Mouse (Mus musculus): ENCODE measurements around the gene Gm28269. TPM values are rescaled to one million over a fixed set of nuclear protein-coding genes. Genes with fewer than 3 reads are reported as not detected.

Gm28269 gene
- not detected for polyA plus RNA-seq (2015; fragmentation: Illumina TruSeq; extraction: RNeasy Lipid Tissue Mini Kit (QIAGEN cat#74804); ENCODE audit: low read depth, low replicate concordance)

DNA sequence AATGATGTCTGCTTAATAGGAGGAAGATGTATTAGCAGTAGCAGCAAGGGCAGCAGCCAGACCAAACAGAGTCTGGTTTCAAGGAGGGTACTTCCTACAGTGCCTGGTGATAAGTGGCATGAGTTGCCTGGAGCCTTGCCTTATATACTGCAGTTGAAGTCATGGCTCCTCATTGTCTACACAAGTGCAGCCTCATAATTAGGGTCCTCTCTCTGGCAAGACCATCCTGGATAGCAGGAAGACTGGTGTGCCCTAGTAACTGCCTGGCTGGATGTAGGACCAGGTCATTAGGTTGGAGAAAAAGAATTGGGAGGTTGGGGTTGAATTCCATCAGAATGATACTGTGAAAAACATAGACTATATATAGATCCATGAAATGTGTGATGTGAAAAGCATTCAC lies at the start of gene Gm28269:
Gm28269 (minus strand) TSS at position 101 of the 400 bp plus-strand sequence.

DNA sequence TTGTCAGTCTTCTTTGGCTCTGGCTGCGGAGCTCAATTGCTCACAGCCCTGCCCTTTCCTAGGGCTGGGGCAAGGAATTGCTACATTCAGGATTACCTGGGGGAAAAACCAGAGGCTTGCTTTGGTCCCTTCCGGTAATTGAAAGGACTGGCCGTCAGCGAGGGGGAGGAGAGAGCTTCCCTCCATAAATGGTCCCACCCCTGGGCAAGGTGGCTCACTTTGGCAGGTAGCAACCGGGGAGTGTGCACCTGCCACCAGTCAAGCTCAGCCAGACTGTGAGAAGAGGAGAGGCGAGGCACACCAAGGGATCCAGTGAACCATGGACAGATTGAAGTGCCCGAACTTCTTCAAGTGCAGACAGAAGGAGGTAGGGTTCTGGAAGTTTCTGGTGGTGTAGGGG lies 30.1 kb downstream of the Gm28269 start, which contains the start of gene Slc6a14:
Slc6a14 (plus strand) TSS at position 68 of the 400 bp plus-strand sequence.

Other genes with a start within 250 kb of the Gm28269 start
- gene Slc6a14, start 30.2 kb downstream of the Gm28269 start, polyA plus RNA-seq (2015; fragmentation: Illumina TruSeq; extraction: RNeasy Lipid Tissue Mini Kit (QIAGEN cat#74804); ENCODE audit: low read depth, low replicate concordance), result not detected